Mouse (Mus musculus) ovary, postnatal 10 days (tissue): ENCODE results near the gene Gm21885.

Experiments
- DNase-seq: peaks from one replicate; pipeline ENCODE4 v3.0.0; 2022; ENCODE audit warnings: low spot score

Gm21885 gene

DNA sequence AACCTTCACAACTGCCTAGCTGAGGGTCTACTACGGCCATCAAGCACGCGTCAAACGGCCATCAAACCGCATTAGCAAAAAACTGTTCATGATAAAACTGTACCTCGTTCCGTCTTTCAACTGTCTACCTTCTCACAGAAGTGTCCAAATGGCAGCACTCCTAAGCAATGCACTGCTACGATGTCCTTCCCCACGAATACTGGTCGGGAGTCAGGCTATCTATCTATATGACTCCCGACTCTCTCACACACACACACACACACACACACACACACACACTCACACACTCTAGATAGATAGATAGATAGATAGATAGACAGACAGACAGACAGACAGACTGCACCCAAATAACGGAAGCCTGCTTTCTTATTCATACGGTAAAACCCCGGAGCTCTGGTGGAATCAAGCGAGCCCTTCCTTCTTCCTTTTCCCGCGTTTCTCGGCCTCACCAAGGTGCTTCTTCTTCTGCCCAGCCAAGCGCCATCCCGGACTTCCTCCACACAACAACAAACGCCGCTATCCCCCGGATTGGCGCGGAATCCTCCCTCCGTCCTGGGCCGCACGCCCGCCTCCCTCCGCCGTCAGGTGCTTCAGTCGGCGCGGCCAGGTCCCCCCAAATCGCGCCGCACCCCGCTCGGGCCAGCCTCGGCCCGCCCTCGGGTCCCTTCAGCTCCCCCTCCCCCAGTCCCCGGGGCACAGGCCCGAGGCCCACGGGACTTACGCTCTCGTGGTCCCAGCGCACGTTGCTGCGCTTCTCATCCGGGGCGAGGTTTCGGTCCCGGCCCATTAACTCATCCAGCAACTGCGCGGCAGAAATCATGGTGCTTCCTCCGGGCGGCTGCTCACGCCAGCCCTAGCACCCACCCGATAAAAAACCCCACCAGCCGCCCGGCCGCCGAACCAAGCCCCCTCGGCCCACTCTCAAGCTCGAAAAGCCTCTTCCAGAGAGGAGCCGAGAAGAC lies 39.6 kb downstream of the Gm21885 start:
- no peak for DNase-seq

DNA sequence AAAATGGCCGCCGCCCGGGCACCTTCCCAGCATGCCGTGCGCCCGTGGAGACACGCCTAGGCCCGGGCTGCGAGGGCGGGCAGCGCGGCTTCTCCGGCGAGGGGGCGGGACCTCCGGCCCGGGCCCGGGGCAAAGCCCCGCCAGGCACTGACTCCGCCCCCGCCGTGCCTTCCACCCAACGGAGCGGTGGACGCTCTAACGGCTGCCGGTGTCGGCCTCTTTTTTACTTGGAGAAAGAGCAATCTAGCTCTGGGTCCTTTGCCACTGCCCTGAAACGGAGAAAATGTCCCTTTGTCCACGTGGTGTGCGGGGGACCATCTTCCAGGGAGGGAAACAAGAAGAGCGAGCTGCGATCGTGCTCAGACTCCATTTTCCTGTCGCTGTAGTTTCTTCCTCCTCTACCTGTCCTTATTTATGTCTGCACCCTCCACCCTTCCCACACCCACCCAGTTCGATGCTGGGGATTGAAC lies 40.3 kb downstream of the Gm21885 start, which contains the start of gene Luc7l3:
Luc7l3 (minus strand) TSS at position 58 of the 470 bp plus-strand sequence.
- peak; percentile 93 for DNase-seq

DNA sequence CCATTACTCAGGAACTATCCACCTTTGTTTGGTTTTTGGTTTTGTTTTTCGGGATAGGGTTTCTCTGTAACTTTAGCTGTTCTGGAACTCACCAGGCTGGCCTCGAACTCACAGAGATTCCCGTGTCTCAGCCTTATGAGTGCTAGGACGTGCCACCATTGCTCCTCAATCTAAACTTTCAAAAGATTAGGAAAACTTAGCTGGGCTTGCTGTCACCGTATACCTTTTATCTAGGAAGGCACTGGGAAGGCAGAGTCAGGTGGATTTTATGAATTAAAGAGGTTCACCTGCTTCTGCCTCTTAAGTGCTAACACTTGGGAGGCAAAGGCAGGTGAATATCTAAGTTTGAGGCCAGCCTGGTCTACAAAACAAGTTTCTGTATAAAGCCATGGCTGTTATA lies 41.0 kb downstream of the Gm21885 start:
- no peak for DNase-seq

DNA sequence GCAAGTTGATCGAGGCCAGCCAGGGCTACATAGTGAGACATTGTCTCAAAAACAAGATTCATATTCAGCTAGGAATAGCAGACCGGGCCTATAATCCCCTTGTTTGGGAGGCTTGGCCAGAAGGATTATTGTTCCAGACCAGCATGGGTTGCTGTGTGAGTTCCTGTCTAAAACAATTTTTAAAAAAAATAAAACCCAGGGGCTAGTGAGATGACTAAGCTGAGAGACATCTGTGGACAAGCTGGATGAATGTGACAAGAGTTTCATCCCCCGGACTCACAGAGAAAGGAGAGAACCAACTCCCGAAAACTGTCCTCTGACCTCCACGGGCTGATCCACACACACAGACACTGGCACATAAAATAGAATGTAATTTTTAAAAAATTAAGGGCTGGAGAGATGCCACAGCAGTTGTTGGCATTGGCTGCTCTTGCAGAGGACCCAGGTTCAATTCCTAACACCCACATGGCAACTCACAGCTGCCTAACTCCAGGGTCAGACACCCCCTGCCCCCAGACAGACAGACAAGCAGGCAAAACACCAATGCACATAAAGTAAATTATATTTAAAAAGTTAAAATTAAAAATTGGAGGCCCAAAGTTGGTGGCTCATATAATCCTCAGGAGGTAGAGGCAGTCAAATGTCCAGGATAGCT lies 41.7 kb downstream of the Gm21885 start:
- DNase-seq = no peak

DNA sequence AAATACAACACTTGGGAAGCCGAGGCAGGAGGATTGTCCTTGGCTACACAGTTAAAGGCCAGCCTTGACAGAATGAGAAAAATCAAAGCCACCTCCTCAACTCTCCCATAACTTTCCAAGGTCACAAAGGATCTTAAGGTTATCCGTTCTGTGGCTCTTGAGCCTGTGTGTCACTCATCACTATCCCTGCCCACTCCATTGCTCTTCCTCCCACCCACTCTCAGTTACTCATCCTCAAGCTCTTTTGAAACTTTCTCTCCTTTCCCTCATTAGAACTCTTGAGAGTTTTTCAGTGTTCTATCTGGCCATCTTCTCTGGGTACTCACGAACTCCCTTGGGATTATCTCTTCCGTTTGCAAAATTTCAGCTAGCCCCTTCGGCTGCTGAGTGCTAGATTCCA lies 42.9 kb downstream of the Gm21885 start:
- no peak for DNase-seq

DNA sequence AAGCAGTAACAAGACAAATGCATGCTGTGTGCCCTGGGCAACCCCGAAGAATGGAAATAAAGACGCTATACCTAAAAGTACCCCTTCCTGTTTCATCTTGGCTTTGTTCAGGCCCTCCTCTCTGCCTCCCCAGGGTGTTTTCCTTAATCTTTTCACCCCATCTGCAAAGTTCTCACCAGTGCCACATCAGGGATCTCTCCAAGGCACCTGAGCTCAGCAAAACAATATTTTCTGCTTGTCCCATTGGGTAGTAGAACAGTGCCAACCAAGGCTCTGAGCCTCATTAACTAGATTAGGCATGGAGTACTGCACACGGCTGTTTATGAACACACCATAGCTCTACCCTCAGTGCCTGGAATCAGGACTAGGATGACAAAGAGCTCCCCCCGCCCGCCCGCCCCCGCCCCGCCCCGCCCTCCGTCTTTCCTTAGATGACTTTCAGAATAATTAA lies 45.3 kb downstream of the Gm21885 start:
- DNase-seq = no peak

DNA sequence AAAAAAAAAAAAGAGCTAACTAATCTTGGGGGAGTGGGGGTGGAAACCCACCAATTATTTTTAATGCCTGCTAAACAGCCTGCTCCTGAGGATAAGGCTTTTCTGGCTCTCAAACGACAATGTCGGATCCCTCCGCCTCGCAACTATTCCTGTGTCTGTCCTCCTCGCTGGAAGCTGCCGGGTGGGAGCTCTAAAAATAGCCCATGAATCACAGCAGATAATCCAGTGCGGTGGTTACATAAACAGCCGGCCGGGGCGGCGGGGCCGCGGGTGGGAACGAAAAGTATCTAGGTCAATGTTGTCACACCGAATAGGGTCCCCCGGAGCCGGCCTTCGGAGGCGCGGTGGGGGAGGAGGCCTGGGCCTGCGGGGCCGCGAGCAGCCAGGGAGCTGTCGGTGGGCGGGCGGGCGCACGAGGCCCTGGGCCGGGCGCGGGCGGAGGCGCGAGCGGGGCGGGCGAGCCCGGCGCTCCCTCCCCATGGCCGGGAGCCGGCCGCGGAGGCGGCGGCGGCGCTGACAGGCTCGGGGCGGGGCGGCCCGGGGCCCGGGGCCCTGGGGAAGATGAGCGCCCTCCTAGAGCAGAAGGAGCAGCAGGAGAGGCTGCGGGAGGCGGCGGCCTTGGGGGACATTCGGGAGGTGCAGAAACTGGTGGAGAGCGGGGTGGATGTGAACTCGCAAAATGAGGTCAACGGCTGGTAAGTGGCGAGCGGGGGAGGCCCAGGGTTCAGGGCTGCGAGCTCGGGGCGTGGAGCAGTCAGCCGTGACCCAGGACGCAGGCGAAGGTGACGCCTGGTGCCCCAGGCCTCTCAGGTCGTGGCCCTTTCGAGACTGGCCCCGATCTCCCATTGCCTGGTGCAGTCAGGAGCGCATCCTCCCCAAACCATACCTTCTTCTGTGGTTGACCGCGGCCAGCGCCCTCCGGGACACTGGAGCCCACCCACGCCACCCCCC lies 46.3 kb downstream of the Gm21885 start, which contains the start of gene Ankrd40:
Ankrd40 (plus strand) TSS at position 309 of the 951 bp plus-strand sequence.
- DNase-seq = peak; percentile 92

DNA sequence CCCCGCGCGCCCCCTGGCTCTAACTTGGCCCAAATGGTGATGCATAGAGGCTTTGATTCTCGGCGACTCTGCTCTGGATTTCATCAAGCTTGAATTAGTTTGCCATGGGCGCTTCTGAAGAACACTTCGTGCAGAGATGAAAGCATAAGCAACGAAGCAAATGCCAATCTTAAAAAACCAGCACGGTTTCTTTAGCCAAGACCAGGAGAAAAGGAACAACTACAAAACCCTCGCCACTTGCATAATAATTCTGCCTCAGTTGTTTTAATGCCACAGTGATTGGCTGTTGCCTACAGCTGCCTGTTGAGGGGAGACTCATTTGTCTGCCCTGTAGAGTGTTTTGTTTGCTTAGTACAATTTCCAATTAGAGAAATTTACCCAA lies 47.0 kb downstream of the Gm21885 start:
- DNase-seq = no peak

DNA sequence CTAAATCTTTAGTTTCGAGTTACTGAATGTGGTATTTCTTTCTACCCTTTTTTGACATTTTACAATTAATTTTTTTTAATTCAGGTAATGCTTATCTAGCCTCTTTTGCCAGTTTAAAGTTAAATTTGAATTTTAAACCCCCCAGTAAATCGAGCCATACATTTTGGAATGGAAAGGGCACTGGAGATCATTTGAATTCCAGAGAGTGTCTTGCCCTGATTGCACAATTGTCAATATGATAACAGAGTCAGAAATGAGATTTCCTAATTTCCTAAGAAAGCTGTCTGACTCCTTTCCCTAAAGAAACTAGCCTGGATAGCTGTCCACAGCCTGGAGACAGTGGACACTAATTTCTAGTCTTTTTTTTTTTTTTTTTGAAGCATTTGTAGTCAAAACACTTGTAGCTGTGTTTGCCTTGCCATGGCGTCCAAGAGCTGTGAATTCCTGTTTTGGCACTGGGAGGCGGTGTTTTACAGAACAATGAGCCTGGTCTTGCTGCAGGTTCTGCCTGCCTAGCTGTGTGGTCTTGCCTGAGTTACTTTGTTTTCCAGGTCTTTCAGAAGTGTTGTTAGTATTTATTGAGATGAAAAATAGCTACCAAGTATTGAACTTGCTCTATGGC lies 47.7 kb downstream of the Gm21885 start:
- DNase-seq = no peak

DNA sequence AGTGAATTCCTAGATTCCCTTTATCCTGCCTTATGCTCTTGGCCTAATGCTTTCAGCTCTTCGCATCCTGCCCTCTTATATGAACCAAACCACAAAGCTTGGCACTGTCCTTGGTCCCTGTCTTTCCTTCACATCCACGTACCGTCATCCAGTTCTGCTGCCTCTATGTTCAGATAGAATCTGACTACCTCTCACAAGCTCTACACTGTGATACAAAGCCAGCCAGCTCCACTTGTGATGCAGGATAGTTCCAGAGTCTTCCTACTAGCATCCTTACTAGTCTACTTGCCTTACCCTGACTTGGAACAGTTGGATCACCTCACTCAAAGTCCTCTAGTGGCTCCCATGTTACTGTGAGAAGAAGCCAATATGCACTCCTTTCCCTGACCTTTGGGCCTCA lies 48.5 kb downstream of the Gm21885 start:
- no peak for DNase-seq

DNA sequence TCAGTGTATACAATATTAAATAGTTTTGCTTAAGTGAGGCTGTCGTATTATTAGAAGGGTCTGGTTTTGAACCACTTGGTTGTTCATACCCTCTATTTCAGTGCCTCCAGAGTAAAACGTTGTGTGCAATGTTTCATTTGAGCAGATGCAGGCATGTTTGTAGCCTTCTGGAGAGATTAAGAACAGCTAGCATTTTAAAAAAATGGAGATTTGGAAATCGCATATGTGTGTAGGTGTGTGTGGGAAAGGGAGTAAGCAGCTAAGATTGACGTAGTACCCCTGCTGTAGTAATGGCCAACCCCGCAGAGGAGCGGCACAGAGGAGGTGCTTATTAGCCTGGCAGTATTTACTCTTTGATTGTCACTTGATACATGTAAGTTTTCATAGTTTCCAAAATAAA lies 51.1 kb downstream of the Gm21885 start:
- no peak for DNase-seq

DNA sequence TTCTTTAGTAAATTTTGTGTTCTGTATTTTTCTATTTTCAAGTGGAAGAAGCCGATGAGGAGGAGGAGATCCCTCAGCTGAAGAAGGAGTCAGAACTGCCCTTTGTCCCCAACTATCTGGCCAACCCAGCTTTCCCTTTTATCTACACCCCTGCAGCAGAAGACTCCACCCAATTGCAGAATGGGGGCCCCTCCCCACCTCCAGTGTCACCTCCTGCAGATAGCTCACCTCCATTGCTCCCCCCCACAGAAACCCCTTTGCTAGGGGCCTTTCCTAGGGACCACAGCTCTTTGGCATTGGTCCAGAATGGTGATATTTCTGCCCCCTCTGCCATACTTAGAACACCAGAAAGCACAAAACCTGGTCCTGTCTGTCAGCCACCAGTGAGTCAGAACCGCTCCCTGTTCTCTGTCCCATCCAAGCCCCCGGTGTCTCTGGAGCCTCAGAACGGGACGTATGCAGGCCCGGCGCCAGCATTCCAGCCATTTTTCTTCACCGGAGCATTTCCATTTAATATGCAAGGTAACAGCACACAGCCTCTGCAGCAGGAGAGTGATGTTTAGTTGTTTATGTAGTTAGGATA lies 52.8 kb downstream of the Gm21885 start:
- no peak for DNase-seq
